Mouse (Mus musculus): Measurements from ENCODE around the gene Trim63. TPM values are rescaled to one million over a fixed set of nuclear protein-coding genes. Genes with fewer than 3 reads are reported as not detected.
"Not testable (repeated sequence)": the region's sequence is repeated elsewhere in the genome, so short reads cannot be mapped to it uniquely, and the experiment has no call there.

Trim63 gene
- polyA plus RNA-seq (2014; fragmentation: Nextera tagmentation; extraction: Ambion mirVana) = 0.23 TPM in 1 of 2 replicates, not detected in the other

DNA sequence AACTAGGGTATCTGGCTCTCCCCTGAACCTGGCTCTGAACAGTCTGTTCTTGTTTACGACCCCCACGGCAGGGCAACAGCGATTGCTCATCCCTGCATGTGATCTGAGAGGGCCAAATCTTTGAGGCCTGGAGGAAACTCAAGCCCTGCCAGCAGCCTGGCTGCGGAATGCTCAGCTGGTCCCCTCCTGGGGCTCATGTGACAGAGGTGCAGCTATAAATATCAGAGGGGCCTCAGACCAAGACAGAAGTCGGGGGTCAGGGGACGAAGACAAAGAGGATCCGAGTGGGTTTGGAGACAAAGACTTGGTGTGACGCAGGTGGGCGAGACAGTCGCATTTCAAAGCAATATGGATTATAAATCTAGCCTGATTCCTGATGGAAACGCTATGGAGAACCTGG, at the start of gene Trim63:
Trim63 (plus strand) TSS at position 245 of the 400 bp plus-strand sequence.
- no peak within 1 kb of the TSS for H3K4me3 ChIP-seq (replicated peaks; ENCODE audit: low read length)
- DNase-seq (ENCODE audit: low spot score) (no peak), ATAC-seq (ENCODE audit: low FRiP score) (no peak)
- H3K36me3 ChIP-seq (replicated peaks; ENCODE audit: control insufficient read depth, insufficient read depth) = no peaks in the 10 kb centered on the region
- H3K9ac ChIP-seq = no peak within 1 kb of the TSS
- WGBS = 38% methylated on average over 11 of the region's 11 CpGs
- no peaks in the 10 kb centered on the region for H3K27me3 ChIP-seq (ENCODE audit: control insufficient read depth, insufficient read depth, low read length)
- H3K27ac ChIP-seq = no peak within 1 kb of the TSS
- no peak within 1 kb of the TSS for H3K4me2 ChIP-seq (replicated peaks)
- H3K4me1 ChIP-seq (replicated peaks; ENCODE audit: control insufficient read depth, insufficient read depth, low read length) = no peaks in the 10 kb centered on the region
- no peaks in the 10 kb centered on the region for H3K9me3 ChIP-seq (ENCODE audit: control insufficient read depth, low read length)

DNA sequence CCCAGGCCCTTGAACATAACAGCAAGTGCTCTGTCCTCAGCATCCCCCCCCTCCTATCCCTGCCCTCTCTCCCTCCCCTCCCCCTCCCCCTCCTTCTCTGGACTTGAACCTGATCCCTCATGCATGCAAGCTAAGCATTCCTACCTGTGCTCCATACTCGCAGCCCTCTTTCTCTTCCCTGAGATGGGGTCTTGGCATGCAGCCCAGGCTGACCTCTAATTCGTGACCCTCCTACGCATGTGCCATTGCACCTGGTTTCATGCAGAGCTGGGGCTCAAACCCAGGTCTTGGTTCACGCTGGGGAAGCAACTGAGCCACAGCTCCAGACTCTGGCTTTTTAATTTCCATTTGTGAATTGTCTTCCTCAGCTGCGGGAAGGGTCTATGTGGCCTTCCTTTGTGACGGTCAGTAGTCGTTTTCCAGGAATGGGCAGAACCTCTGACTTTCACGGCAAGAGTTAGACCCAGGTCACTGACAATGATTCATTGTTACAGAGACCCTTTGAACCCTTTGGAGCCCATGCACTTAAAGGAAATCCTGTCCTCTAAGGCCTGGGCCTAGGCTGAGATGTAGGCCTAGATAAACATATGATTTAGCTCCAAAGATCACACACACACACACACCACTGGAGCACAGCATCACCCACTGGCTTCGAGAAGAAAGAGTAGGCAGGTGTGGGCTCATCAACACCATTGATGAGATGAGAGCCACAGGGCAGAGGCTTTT, 48.9 kb upstream of the Trim63 start:
- H3K27ac ChIP-seq = no peak overlapping the region
- no peak overlapping the region for H3K4me3 ChIP-seq (replicated peaks; ENCODE audit: low read length)
- no peaks in the 10 kb centered on the region for H3K36me3 ChIP-seq (replicated peaks; ENCODE audit: control insufficient read depth, insufficient read depth)
- ATAC-seq (ENCODE audit: low FRiP score) = no peak
- no peaks in the 10 kb centered on the region for H3K9me3 ChIP-seq (ENCODE audit: control insufficient read depth, low read length)
- no peaks in the 10 kb centered on the region for H3K4me1 ChIP-seq (replicated peaks; ENCODE audit: control insufficient read depth, insufficient read depth, low read length)
- H3K27me3 ChIP-seq (ENCODE audit: control insufficient read depth, insufficient read depth, low read length) = no peaks in the 10 kb centered on the region
- no peak overlapping the region for H3K4me2 ChIP-seq (replicated peaks)
- no peak for DNase-seq (ENCODE audit: low spot score)
- no peak overlapping the region for H3K9ac ChIP-seq
- 64% methylated on average over 9 of the region's 9 CpGs for WGBS

DNA sequence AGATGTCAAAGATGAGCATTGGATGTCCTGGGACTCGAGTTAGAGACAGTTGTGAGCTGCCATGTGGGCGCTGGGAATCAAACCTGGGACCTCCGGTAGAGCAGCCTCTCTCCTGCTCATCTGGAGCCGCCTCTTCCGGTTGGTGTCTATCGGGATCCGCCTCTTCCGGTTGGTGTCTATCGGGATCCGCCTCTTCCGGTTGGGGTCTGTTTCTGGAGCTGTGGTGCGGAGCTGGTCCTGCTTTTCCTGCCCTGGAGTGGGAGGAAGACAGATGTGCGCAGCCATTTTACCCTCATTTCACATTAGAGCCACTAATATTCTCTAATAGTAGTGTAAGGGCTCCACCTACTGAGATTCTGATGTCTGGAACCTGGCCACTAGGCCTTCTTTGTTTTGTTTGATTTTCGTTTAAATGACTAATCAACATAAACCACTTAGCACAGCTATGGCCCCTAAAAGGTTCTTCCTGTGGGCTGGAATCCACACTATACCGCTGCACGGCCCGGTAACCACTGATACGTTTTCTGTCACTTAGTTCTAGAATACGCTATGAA, 46.7 kb upstream of the Trim63 start:
- H3K4me1 ChIP-seq (replicated peaks; ENCODE audit: control insufficient read depth, insufficient read depth, low read length) = no peaks in the 10 kb centered on the region
- H3K9ac ChIP-seq = no peak overlapping the region
- H3K36me3 ChIP-seq (replicated peaks; ENCODE audit: control insufficient read depth, insufficient read depth) = no peaks in the 10 kb centered on the region
- no peaks in the 10 kb centered on the region for H3K27me3 ChIP-seq (ENCODE audit: control insufficient read depth, insufficient read depth, low read length)
- 87% methylated on average over 19 of the region's 19 CpGs for WGBS
- DNase-seq (ENCODE audit: low spot score) (no peak), ATAC-seq (ENCODE audit: low FRiP score) (no peak)
- H3K4me2 ChIP-seq (replicated peaks) = no peak overlapping the region
- no peak overlapping the region for H3K4me3 ChIP-seq (replicated peaks; ENCODE audit: low read length)
- no peaks in the 10 kb centered on the region for H3K9me3 ChIP-seq (ENCODE audit: control insufficient read depth, low read length)
- no peak overlapping the region for H3K27ac ChIP-seq

DNA sequence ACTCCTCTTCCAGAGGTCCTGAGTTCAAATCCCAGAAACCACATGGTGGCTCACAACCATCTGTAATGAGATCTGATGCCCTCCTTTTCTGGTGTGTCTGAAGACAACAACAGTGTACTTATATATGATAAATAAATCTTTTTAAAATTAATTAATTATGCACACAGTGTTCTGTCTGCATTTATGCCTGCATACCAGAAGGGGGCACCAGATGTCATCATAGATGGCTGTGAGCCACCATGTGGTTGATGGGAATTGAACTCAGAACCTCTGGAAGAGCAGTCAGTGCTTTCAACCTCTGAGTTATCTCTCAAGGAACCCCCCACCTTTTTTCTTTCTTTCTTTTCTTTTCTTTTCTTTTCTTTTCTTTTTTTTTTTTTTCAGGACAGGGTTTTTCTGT, 45.3 kb upstream of the Trim63 start:
- H3K9me3 ChIP-seq (ENCODE audit: control insufficient read depth, low read length); DNase-seq (ENCODE audit: low spot score); H3K4me3 ChIP-seq (replicated peaks; ENCODE audit: low read length); ATAC-seq (ENCODE audit: low FRiP score); H3K36me3 ChIP-seq (replicated peaks; ENCODE audit: control insufficient read depth, insufficient read depth); H3K27ac ChIP-seq; H3K27me3 ChIP-seq (ENCODE audit: control insufficient read depth, insufficient read depth, low read length); H3K4me1 ChIP-seq (replicated peaks; ENCODE audit: control insufficient read depth, insufficient read depth, low read length); H3K9ac ChIP-seq; H3K4me2 ChIP-seq (replicated peaks): not testable (repeated sequence)

DNA sequence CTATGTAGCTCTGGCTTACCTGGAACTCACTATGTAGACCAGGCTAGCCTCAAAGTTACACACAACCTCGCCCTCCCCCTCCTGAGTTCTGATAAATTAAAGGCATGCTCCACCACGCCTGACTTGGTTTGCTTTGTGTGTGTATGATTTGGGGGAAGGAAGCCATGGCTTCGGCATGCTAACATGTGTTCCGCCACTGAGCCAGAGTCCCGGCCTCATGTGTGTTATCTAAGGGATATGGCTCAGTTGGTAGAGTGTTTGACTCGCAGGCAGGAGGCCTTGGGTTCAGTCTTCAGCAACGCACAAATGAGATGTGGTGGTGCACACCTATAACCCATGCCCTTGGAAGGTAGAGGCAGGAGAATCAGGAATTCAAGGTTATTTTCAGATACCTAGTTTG, 42.9 kb upstream of the Trim63 start:
- ATAC-seq (ENCODE audit: low FRiP score) (no peak), DNase-seq (ENCODE audit: low spot score) (no peak)
- Histone ChIP-seq H3K9me3 (ENCODE audit: control insufficient read depth, low read length) (no peaks in the 10 kb centered on the region), H3K27me3 (ENCODE audit: control insufficient read depth, insufficient read depth, low read length) (no peaks in the 10 kb centered on the region), H3K36me3 (replicated peaks; ENCODE audit: control insufficient read depth, insufficient read depth) (peaks cover 18% of the 10 kb centered on the region), H3K4me2 (replicated peaks) (no peak overlapping the region), H3K4me1 (replicated peaks; ENCODE audit: control insufficient read depth, insufficient read depth, low read length) (no peaks in the 10 kb centered on the region), H3K27ac (no peak overlapping the region), H3K4me3 (replicated peaks; ENCODE audit: low read length) (no peak overlapping the region), H3K9ac (no peak overlapping the region)
- 86% methylated on average over 7 of the region's 7 CpGs for WGBS

DNA sequence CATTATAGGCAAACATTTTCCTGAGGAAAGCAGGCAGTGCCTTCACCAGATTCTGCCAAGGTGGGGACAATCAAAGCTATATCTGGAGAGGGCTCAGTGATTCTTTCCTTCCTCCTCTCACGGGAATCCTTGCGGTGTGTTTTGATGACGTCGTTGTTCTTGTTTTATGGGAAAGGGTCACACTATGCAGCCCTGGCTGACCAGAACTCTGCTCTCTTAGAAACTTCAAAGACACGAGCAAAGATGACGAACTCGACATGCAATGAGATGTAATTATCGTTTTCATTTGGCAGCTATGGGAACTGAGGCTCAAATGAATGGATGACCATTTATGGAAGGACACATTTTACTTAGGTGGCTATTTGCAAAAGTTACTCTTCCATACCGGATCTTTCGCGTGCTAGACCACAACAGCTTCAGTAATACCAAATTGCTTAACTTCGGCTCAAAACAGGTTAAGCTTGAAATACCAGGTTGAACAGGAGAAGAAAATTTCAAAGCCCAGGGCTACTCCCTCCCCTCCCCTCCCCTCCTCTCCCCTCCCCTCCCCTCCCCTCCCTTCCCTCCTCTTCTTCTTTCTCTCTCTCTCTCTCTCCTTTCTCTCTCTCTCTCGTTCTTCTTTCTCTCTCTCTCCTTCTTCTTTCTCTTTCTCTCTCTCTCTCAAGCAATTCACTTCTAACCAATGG, 42.0 kb upstream of the Trim63 start:
- DNase-seq (ENCODE audit: low spot score) (no peak), ATAC-seq (ENCODE audit: low FRiP score) (no peak)
- 33% methylated on average over 12 of the region's 13 CpGs for WGBS
- no peak overlapping the region for H3K9ac ChIP-seq
- H3K27me3 ChIP-seq (ENCODE audit: control insufficient read depth, insufficient read depth, low read length) = no peaks in the 10 kb centered on the region
- H3K4me1 ChIP-seq (replicated peaks; ENCODE audit: control insufficient read depth, insufficient read depth, low read length) = no peaks in the 10 kb centered on the region
- no peak overlapping the region for H3K4me3 ChIP-seq (replicated peaks; ENCODE audit: low read length)
- peak overlapping the region; percentile 15; the same call in 1 of the 2 replicates for H3K4me2 ChIP-seq (replicated peaks)
- no peak overlapping the region for H3K27ac ChIP-seq
- H3K9me3 ChIP-seq (ENCODE audit: control insufficient read depth, low read length) = no peaks in the 10 kb centered on the region
- H3K36me3 ChIP-seq (replicated peaks; ENCODE audit: control insufficient read depth, insufficient read depth) = peaks cover 26% of the 10 kb centered on the region

DNA sequence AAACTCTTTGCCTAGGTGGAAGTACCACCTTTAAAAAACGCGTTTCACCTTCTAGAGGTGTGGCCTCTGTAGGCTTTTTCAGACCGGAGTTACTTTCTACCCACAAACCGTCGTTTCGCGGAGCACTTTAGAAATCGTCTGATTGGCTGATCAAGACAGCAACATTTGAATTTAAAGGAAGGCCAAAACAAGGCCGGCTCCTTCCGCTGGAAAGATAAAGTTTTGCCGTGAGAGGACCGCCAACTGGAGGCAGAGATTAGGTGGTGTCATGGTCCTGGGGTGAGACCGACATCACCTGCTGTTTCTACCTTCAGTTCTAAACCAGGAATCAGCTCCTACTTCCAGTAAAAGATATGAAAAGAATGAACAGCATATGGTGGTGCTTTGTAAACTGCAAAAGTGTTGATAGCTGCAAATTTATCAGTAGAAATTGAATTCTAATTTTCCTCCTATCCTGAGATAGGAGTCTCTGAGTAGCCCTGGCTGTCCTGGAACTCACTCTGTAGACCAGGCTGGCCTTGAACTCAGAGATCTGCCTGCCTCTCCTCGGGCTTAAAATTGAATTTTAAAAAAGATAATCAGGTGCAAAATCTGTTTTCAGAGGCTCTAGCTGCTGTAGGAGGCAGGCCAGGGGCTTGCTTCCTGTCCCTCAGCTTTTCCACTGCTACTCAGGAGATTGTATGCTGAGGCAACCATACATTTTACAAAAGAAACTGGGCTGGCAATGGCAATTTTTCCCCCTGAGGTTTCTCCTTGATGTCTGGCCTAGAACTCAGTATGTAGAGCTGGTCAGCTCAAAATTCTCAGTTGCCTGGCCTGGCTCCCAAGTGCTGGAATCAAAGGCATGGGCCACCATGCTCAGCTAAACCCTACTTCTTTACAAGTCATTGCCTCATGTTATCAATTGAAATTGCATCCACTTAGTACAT, 41.2 kb upstream of the Trim63 start:
- peak overlapping the region; percentile 15; the same call in 1 of the 2 replicates for H3K4me2 ChIP-seq (replicated peaks)
- H3K27me3 ChIP-seq (ENCODE audit: control insufficient read depth, insufficient read depth, low read length) = no peaks in the 10 kb centered on the region
- WGBS = 6% methylated on average over 14 of the region's 14 CpGs
- no peak for DNase-seq (ENCODE audit: low spot score)
- peaks cover 34% of the 10 kb centered on the region for H3K36me3 ChIP-seq (replicated peaks; ENCODE audit: control insufficient read depth, insufficient read depth)
- ATAC-seq (ENCODE audit: low FRiP score) = no peak
- no peak overlapping the region for H3K9ac ChIP-seq
- H3K4me3 ChIP-seq (replicated peaks; ENCODE audit: low read length) = no peak overlapping the region
- no peaks in the 10 kb centered on the region for H3K9me3 ChIP-seq (ENCODE audit: control insufficient read depth, low read length)
- H3K27ac ChIP-seq = no peak overlapping the region
- H3K4me1 ChIP-seq (replicated peaks; ENCODE audit: control insufficient read depth, insufficient read depth, low read length) = no peaks in the 10 kb centered on the region

DNA sequence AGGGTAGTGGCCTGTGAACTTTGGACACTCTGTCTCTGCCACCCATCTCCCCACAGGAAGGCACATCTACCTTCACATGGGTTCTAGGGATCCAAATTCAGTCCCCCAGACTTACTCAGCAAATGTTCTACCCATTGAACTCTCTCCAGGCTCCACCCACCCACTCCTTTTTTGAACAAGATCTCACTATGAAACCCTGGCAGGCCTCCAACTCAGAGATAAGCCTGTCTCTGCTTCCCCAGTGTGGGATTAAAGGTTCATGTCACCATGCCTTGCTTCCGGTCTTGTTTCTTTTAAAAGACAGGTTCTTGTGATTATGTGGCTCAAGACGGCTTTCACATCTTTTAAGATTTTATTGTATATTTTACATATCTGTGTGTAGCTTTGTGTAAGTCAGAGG, 30.0 kb upstream of the Trim63 start:
- DNase-seq (ENCODE audit: low spot score) (no peak), ATAC-seq (ENCODE audit: low FRiP score) (no peak)

More for the DNA sequence above, 30.0 kb upstream of the Trim63 start:
- H3K9ac ChIP-seq = no peak overlapping the region
- H3K27ac ChIP-seq = no peak overlapping the region
- H3K4me1 ChIP-seq (replicated peaks; ENCODE audit: control insufficient read depth, insufficient read depth, low read length) = peaks cover 20% of the 10 kb centered on the region
- WGBS = 96% methylated on average over 2 of the region's 2 CpGs
- H3K36me3 ChIP-seq (replicated peaks; ENCODE audit: control insufficient read depth, insufficient read depth) = peaks cover 46% of the 10 kb centered on the region
- no peak overlapping the region for H3K4me3 ChIP-seq (replicated peaks; ENCODE audit: low read length)
- no peaks in the 10 kb centered on the region for H3K27me3 ChIP-seq (ENCODE audit: control insufficient read depth, insufficient read depth, low read length)
- H3K4me2 ChIP-seq (replicated peaks) = no peak overlapping the region
- H3K9me3 ChIP-seq (ENCODE audit: control insufficient read depth, low read length) = no peaks in the 10 kb centered on the region
